8 mouse cellular contexts compared by ENCODE assay signal in genomic region chr19:15837715-15838175, GRCm38 (mm10).
A peak's percentile ranks its signal among the peaks of the same experiment; 100 is the strongest.
DNase-seq lines count a peak whose midpoint lies in the region; ATAC-seq lines count a peak whose summit lies in the region.

No protein-coding gene starts in this region.

- no peak for DNase-seq in heart, postnatal 4 days
- DNase-seq in c-Kit-positive CD71-positive TER-119-negative erythroid progenitor cells, embryonic 14.5 days (ENCODE audit: low read depth) = peak; percentile 8
- DNase-seq in kidney, adult 9 months = peak; percentile 42
- no peak for DNase-seq in layer of hippocampus, postnatal 25 days (ENCODE audit: extremely low spot score in 1 of 2, low spot score in 1 of 2)
- no peak for DNase-seq in cerebellum, adult 11-12 months
- DNase-seq in urinary bladder, postnatal 25 days (ENCODE audit: low spot score) = no peak

- H3K27ac ChIP-seq in heart, embryonic 15.5 days = no peak overlapping the region
- H3K27ac ChIP-seq in midbrain, embryonic 12.5 days (replicated peaks) = peak overlapping the region; percentile 55

- no peaks in the 10 kb centered on the region for H3K36me3 ChIP-seq in heart, embryonic 15.5 days
- H3K36me3 ChIP-seq in midbrain, embryonic 12.5 days = no peaks in the 10 kb centered on the region

- H3K4me1 ChIP-seq in heart, embryonic 15.5 days (replicated peaks) = 0 out of 2 replicates have a peak, but pooled peaks cover 10% of the 10 kb centered on the region
- peaks cover 28% of the 10 kb centered on the region for H3K4me1 ChIP-seq in midbrain, embryonic 12.5 days

- H3K4me2 ChIP-seq in heart, embryonic 15.5 days = no peak overlapping the region
- H3K4me2 ChIP-seq in midbrain, embryonic 12.5 days (replicated peaks) = no peak overlapping the region

- WGBS in heart, embryonic 15.5 days = 16% methylated on average over 1 of the region's 1 CpGs
- WGBS in midbrain, embryonic 12.5 days = 55% methylated on average over 1 of the region's 1 CpGs

- H3K9ac ChIP-seq in heart, embryonic 15.5 days = no peak overlapping the region
- H3K9ac ChIP-seq in midbrain, embryonic 12.5 days (replicated peaks) = no peak overlapping the region

- no peaks in the 10 kb centered on the region for H3K9me3 ChIP-seq in heart, embryonic 15.5 days (replicated peaks)
- no peaks in the 10 kb centered on the region for H3K9me3 ChIP-seq in midbrain, embryonic 12.5 days

- ATAC-seq in heart, embryonic 15.5 days (replicated peaks; ENCODE audit: insufficient number of reproducible peaks, insufficient read depth, low FRiP score, low read depth) = 0 out of 2 replicates have a peak, but pooled peaks have one; percentile 27
- 0 out of 2 replicates have a peak, but pooled peaks have one; percentile 47 for ATAC-seq in midbrain, embryonic 12.5 days (ENCODE audit: low FRiP score, low read depth)

- H3K27me3 ChIP-seq in heart, embryonic 15.5 days = no peaks in the 10 kb centered on the region
- H3K27me3 ChIP-seq in midbrain, embryonic 12.5 days = peaks cover 15% of the 10 kb centered on the region

- no peak overlapping the region for H3K4me3 ChIP-seq in heart, embryonic 15.5 days
- no peak overlapping the region for H3K4me3 ChIP-seq in midbrain, embryonic 12.5 days

Comparison
In these comparisons a context has a peak if more than half of its experiments do, and no peak if none do; other contexts are left out.
1. DNase-seq: peak in c-Kit-positive CD71-positive TER-119-negative erythroid progenitor cells, embryonic 14.5 days (single experiment) and kidney, adult 9 months (single experiment); none in heart, postnatal 4 days (single experiment), layer of hippocampus, postnatal 25 days (0 of 2), cerebellum, adult 11-12 months (single experiment) and urinary bladder, postnatal 25 days (single experiment).